Mouse (Mus musculus) heart, embryonic 13.5 days (tissue): Measurements from ENCODE around the gene 1110008P14Rik. TPM values are rescaled to one million over a fixed set of nuclear protein-coding genes. Genes with fewer than 3 reads are reported as not detected.

Experiments
- ATAC-seq: fragments of 200-750 bp; cut with Nextera tagmentation; 2 replicates; pipeline ENCODE4 v1.8.0; 2017; ENCODE audit warnings: moderate TSS enrichment; ENCODE audit not compliant: insufficient number of reproducible peaks, low FRiP score, low TSS enrichment; ENCODE audit errors: extremely low read depth
- H3K27ac ChIP-seq: fragments of 300-500 bp; sonication (generic); replicated peaks from 2 replicates; pipeline ENCODE4 v1.5.1; 2015; ENCODE audit warnings: moderate library complexity, mild to moderate bottlenecking, inconsistent platforms
- H3K27me3 ChIP-seq: fragments of 300-500 bp; sonication (generic); replicated peaks from 2 replicates; pipeline ENCODE4 v1.6.1; 2015; ENCODE audit warnings: mild to moderate bottlenecking, inconsistent platforms
- H3K36me3 ChIP-seq: fragments of 300-500 bp; sonication (generic); 2 replicates; pipeline ENCODE4 v1.6.1; 2015; ENCODE audit warnings: mild to moderate bottlenecking, inconsistent platforms
- H3K4me1 ChIP-seq: fragments of 300-500 bp; sonication (generic); 2 replicates; pipeline ENCODE4 v1.6.1; 2015; ENCODE audit warnings: inconsistent platforms
- H3K4me2 ChIP-seq: fragments of 300-500 bp; sonication (generic); 2 replicates; pipeline ENCODE4 v1.6.1; 2015; ENCODE audit warnings: inconsistent platforms, mild to moderate bottlenecking, moderate library complexity
- H3K4me3 ChIP-seq: fragments of 300-500 bp; sonication (generic); 2 replicates; pipeline ENCODE4 v1.5.1; 2015; ENCODE audit warnings: moderate library complexity, mild to moderate bottlenecking, inconsistent platforms
- H3K9ac ChIP-seq: fragments of 300-500 bp; sonication (generic); 2 replicates; pipeline ENCODE4 v1.6.1; 2015; ENCODE audit warnings: inconsistent platforms, mild to moderate bottlenecking, moderate library complexity
- H3K9me3 ChIP-seq: fragments of 300-500 bp; sonication (generic); 2 replicates; pipeline ENCODE4 v1.6.1; 2016; ENCODE audit warnings: inconsistent platforms
- WGBS: fragments of 180-500 bp; shearing (Covaris S2); methylation state at CpG from one replicate; pipeline ENCODE4 v1.1.7; 2015; ENCODE audit warnings: mixed read lengths; 5-methylcytosine and 5-hydroxymethylcytosine counted together
- polyA plus RNA-seq: library from polyadenylated mRNA; unstranded; fragments of >200 nt; fragmentation: Nextera tagmentation; extraction: Ambion mirVana; gene quantifications from 2 replicates; pipeline ENCODE4 v1.2.1, GENCODE M21; 2015

The 1110008P14Rik gene
- polyA plus RNA-seq, 1 experiment from 2014 or later = 47.5 TPM

DNA sequence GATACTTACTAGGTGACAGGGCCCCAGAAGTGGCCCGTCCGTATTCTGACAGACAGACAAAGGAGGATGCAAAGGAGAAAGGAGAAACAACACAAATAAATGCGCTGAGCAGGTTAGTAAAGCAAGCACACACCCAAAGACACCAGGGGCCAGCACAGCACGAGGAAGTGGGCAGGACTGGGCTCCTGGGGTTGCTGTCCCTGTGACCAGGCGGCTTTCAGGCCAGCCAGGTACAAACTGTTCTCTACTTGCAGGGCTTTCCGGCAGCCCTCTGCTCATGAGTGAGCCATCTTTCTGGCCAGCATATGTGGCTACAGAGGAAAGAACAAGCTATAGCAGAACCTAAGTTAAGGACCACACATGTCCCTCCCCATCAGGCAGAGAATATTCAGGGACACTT, 38.9 kb upstream of the 1110008P14Rik start:
- 82% methylated on average over 6 of the region's 6 CpGs for WGBS
- H3K9ac ChIP-seq = no peak overlapping the region
- H3K27ac ChIP-seq = no peak overlapping the region
- ATAC-seq = no peak
- no peaks in the 10 kb centered on the region for H3K9me3 ChIP-seq
- peaks cover 56% of the 10 kb centered on the region for H3K36me3 ChIP-seq
- H3K27me3 ChIP-seq = no peaks in the 10 kb centered on the region
- H3K4me1 ChIP-seq = peaks cover 41% of the 10 kb centered on the region
- H3K4me3 ChIP-seq = no peak overlapping the region
- no peak overlapping the region for H3K4me2 ChIP-seq

DNA sequence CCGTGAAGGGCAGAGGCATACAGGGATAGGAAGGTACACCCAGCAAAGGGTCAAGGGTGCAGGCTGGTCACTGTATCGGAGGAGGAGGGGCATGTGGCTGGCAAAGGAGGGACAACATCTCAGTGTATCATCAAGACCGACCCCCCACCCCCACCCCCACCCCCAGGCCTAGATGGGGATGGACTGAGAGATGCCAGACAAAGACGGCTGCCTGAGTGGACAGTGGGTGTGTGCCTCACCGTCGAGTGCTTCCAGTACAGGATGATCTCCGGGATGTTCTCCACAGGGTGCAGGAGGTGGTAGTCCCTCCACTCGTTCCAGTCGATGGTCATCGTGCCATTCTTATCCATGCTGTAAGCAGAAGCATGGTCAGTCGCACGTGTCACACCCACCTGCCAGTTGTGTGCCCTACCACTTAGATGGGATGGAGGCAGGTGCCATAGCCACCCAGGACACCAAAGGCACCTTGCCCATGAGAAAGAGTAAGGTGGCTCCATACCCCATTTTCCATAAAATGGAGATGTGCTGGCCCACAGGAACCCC, 38.4 kb upstream of the 1110008P14Rik start:
- Histone ChIP-seq H3K4me1 (peaks cover 36% of the 10 kb centered on the region), H3K27ac (no peak overlapping the region), H3K36me3 (peaks cover 61% of the 10 kb centered on the region), H3K4me3 (no peak overlapping the region), H3K9me3 (no peaks in the 10 kb centered on the region), H3K27me3 (no peaks in the 10 kb centered on the region), H3K9ac (no peak overlapping the region), H3K4me2 (no peak overlapping the region)
- WGBS = 82% methylated on average over 12 of the region's 12 CpGs
- no peak for ATAC-seq

GRCm38 (mm10) chr2:32419359-32419758, 37.6 kb upstream of the 1110008P14Rik start:
- Histone ChIP-seq H3K4me2 (no peak overlapping the region), H3K36me3 (peaks cover 69% of the 10 kb centered on the region), H3K4me1 (peaks cover 28% of the 10 kb centered on the region), H3K9me3 (no peaks in the 10 kb centered on the region), H3K4me3 (no peak overlapping the region), H3K27ac (no peak overlapping the region), H3K9ac (no peak overlapping the region), H3K27me3 (no peaks in the 10 kb centered on the region)
- WGBS = 87% methylated on average over 3 of the region's 3 CpGs
- ATAC-seq = no peak

- no peak overlapping the region for H3K27ac ChIP-seq
- H3K4me1 ChIP-seq = peaks cover 21% of the 10 kb centered on the region
- no peaks in the 10 kb centered on the region for H3K9me3 ChIP-seq
- 81% methylated on average over 12 of the region's 12 CpGs for WGBS
- peaks cover 76% of the 10 kb centered on the region for H3K36me3 ChIP-seq
- no peaks in the 10 kb centered on the region for H3K27me3 ChIP-seq
- no peak overlapping the region for H3K9ac ChIP-seq
- H3K4me3 ChIP-seq = no peak overlapping the region
- no peak overlapping the region for H3K4me2 ChIP-seq
- no peak for ATAC-seq
Measured at GRCm38 (mm10) chr2:32418430-32419151, 36.9 kb upstream of the 1110008P14Rik start.

DNA sequence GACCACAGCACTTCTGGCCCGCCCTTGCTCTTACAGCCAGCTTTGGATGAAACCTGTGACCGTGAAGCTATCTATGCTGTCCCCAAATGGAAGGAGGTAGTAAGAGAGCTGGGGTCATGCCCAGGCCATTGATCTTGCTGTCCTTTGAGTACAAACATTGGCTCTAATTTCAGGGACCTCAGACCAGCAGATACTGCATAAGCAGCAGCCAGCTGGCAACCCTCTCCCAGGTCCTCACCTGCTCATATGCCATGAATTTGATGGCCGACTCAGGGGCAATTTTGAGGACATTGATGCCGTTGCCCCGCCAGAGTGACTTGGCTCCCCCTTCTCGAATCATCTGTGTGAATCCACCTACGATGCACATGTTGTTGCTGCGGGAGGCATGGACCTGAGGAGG, 35.7 kb upstream of the 1110008P14Rik start:
- ATAC-seq = no peak

GRCm38 (mm10) chr2:32416556-32416955, 34.8 kb upstream of the 1110008P14Rik start:
- no peaks in the 10 kb centered on the region for H3K27me3 ChIP-seq
- H3K36me3 ChIP-seq = peaks cover 76% of the 10 kb centered on the region
- no peak overlapping the region for H3K27ac ChIP-seq
- WGBS = 75% methylated on average over 2 of the region's 2 CpGs
- peaks cover 1% of the 10 kb centered on the region for H3K4me1 ChIP-seq
- ATAC-seq = no peak
- H3K4me2 ChIP-seq = no peak overlapping the region
- no peak overlapping the region for H3K4me3 ChIP-seq
- H3K9ac ChIP-seq = no peak overlapping the region
- no peaks in the 10 kb centered on the region for H3K9me3 ChIP-seq

More for the DNA sequence above, 35.7 kb upstream of the 1110008P14Rik start:
- no peaks in the 10 kb centered on the region for H3K27me3 ChIP-seq
- no peak overlapping the region for H3K4me3 ChIP-seq
- 89% methylated on average over 8 of the region's 8 CpGs for WGBS
- H3K36me3 ChIP-seq = peaks cover 76% of the 10 kb centered on the region
- H3K27ac ChIP-seq = no peak overlapping the region
- no peak overlapping the region for H3K4me2 ChIP-seq
- no peak overlapping the region for H3K9ac ChIP-seq
- peaks cover 10% of the 10 kb centered on the region for H3K4me1 ChIP-seq
- no peaks in the 10 kb centered on the region for H3K9me3 ChIP-seq

GRCm38 (mm10) chr2:32415801-32416200, 34.1 kb upstream of the 1110008P14Rik start:
- Histone ChIP-seq H3K4me2 (no peak overlapping the region), H3K36me3 (peaks cover 72% of the 10 kb centered on the region), H3K9ac (no peak overlapping the region), H3K4me1 (no peaks in the 10 kb centered on the region), H3K4me3 (no peak overlapping the region), H3K27ac (no peak overlapping the region), H3K9me3 (no peaks in the 10 kb centered on the region), H3K27me3 (no peaks in the 10 kb centered on the region)
- 91% methylated on average over 12 of the region's 12 CpGs for WGBS
- ATAC-seq = no peak

GRCm38 (mm10) chr2:32413936-32414335, 32.2 kb upstream of the 1110008P14Rik start:
- no peak overlapping the region for H3K9ac ChIP-seq
- peaks cover 53% of the 10 kb centered on the region for H3K36me3 ChIP-seq
- H3K4me1 ChIP-seq = no peaks in the 10 kb centered on the region
- no peak overlapping the region for H3K4me3 ChIP-seq
- H3K27me3 ChIP-seq = no peaks in the 10 kb centered on the region
- no peak overlapping the region for H3K27ac ChIP-seq
- H3K9me3 ChIP-seq = no peaks in the 10 kb centered on the region
- whole genome bisulfite sequencing = 55% methylated on average over 5 of the region's 5 CpGs
- no peak overlapping the region for H3K4me2 ChIP-seq
- ATAC-seq = no peak

- ATAC-seq = no peak
- 74% methylated on average over 6 of the region's 6 CpGs for WGBS
Measured at GRCm38 (mm10) chr2:32412742-32413531, 31.2 kb upstream of the 1110008P14Rik start.

GRCm38 (mm10) chr2:32411407-32411806, 29.7 kb upstream of the 1110008P14Rik start:
- H3K4me2 ChIP-seq = no peak overlapping the region
- 82% methylated on average over 7 of the region's 7 CpGs for WGBS

More at GRCm38 (mm10) chr2:32412742-32413531, 31.2 kb upstream of the 1110008P14Rik start:
- Histone ChIP-seq H3K4me3 (no peak overlapping the region), H3K4me2 (no peak overlapping the region), H3K36me3 (peaks cover 43% of the 10 kb centered on the region), H3K9me3 (no peaks in the 10 kb centered on the region), H3K27ac (no peak overlapping the region), H3K9ac (no peak overlapping the region), H3K27me3 (no peaks in the 10 kb centered on the region), H3K4me1 (no peaks in the 10 kb centered on the region)

More at GRCm38 (mm10) chr2:32411407-32411806, 29.7 kb upstream of the 1110008P14Rik start:
- no peak overlapping the region for H3K4me3 ChIP-seq
- ATAC-seq = no peak
- peaks cover 28% of the 10 kb centered on the region for H3K36me3 ChIP-seq
- H3K9me3 ChIP-seq = no peaks in the 10 kb centered on the region
- H3K27ac ChIP-seq = no peak overlapping the region
- no peaks in the 10 kb centered on the region for H3K27me3 ChIP-seq
- H3K9ac ChIP-seq = no peak overlapping the region; the same call in 1 of the 2 replicates
- no peaks in the 10 kb centered on the region for H3K4me1 ChIP-seq
